Mouse (Mus musculus) left cerebral cortex, adult 2 months (tissue): ENCODE measurements around the gene Elovl5. TPM values are rescaled to one million over a fixed set of nuclear protein-coding genes. Genes with fewer than 3 reads are reported as not detected.
A peak's percentile ranks its signal among the peaks of the same experiment; 100 is the strongest.
"Not testable (repeated sequence)": the region's sequence is repeated elsewhere in the genome, so short reads cannot be mapped to it uniquely, and the experiment has no call there.

Source experiments
- DNase-seq, 2 experiments: peaks; one replicate each; pipeline ENCODE4 v3.0.0; 2021 to 2022; ENCODE audit warnings: low spot score in 2 of 2, mixed read lengths in 1 of 2; ENCODE audit errors: extremely low spot score in 1 of 2
- H3K27ac ChIP-seq: fragments of 200-600 bp; 2 replicates; pipeline ENCODE4 v1.8.1; 2022
- H3K4me3 ChIP-seq: fragments of 200-600 bp; 2 replicates; pipeline ENCODE4 v1.8.1; 2022
- CTCF ChIP-seq: fragments of 200-600 bp; IDR thresholded peaks from 2 replicates; pipeline ENCODE4 v1.8.1; 2022; ENCODE audit warnings: antibody characterized with exemption, mild to moderate bottlenecking, moderate library complexity
- intact Hi-C: fragments of 180-260 bp; cut with DNase I; formaldehyde crosslinking; loops from one replicate; pipeline ENCODE4 v1.15.1; 2025
- total RNA-seq, 2 experiments: library from RNA; stranded (reverse); gene quantifications; 2 replicates each; pipeline ENCODE4 v1.2.3; 2021

Elovl5 gene
- total RNA-seq, 2 experiments from 2014 or later: 60.4 to 62.7 TPM

GRCm38 (mm10) chr9:77989626-77990025 lies 72.5 kb downstream of the Elovl5 start:
- intact Hi-C loops: no loop called here
- Histone ChIP-seq H3K4me3 (no peak overlapping the region), H3K27ac (no peak overlapping the region)
- no peak for DNase-seq
- no peak for TF ChIP-seq CTCF

GRCm38 (mm10) chr9:77990278-77990677 lies 73.1 kb downstream of the Elovl5 start:
- no peak for TF ChIP-seq CTCF
- intact Hi-C loops: no loop called here
- no peak overlapping the region for H3K4me3 ChIP-seq

GRCm38 (mm10) chr9:77991650-77992049 lies 74.5 kb downstream of the Elovl5 start:
- intact Hi-C loops: no loop called here
- Histone ChIP-seq H3K4me3 (no peak overlapping the region), H3K27ac (no peak overlapping the region)
- TF ChIP-seq CTCF: no peak
- DNase-seq: peak; percentile 26

More at GRCm38 (mm10) chr9:77990278-77990677, 73.1 kb downstream of the Elovl5 start:
- no peak for DNase-seq
- no peak overlapping the region for H3K27ac ChIP-seq

- intact Hi-C loops: no loop called here
- Histone ChIP-seq H3K4me3 (no peak overlapping the region), H3K27ac (no peak overlapping the region)
- no peak for DNase-seq
- TF ChIP-seq CTCF: no peak
These were observed 75.1 kb downstream of the Elovl5 start for GRCm38 (mm10) chr9:77992276-77992675.

DNA sequence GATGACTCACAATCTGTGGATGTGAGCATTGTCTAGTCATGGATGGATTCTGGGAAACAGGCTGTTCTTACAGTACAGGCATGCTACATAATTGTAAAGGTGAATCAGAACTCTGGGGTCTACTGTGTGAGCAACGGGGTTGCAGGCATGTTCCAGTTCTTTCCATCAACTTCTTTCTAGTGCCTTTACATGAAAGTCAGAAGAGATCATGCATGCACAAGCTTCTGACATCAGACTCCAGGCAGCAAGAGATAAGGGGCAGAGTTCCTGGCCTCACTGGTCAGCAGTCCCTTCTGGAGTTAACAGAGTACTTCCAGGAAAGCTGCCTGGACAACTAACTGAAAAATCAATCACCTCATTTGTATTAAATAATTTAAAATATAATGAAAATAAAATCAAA lies 75.9 kb downstream of the Elovl5 start:
- TF ChIP-seq CTCF: no peak
- no peak overlapping the region for H3K4me3 ChIP-seq
- intact Hi-C loops: no loop called here
- no peak overlapping the region for H3K27ac ChIP-seq
- DNase-seq: no peak

DNA sequence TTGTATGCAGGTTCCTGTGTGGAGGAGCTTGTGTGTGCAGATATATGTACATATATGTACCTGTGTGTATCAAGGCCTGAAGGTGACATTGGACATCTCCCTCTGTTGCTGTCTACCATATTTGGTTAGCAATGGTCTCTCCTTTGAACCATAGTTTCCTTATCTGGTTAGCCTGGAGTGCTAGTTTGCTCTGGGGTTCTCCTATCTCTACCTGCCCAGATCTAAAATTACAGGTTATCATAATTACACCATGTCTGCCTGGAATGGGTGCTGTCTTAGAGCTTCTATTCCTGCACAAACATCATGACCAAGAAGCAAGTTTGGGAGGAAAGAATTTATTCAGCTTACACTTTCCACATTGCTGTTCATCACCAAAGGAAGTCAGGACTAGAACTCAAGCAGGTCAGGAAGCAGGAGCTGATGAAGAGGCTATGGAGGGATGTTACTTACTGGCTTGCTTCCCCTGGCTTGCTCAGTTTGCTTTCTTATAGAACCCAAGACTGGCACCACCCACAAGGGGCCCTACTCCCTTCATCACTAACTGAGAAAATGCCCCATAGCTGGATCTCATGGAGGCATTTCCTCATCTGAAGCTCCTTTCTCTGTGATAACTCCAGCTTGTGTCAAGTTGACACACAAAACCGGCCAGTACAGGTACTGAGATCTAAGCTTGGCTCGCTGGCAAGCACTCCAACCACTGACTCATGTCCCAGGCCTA lies 76.5 kb downstream of the Elovl5 start:
- DNase-seq, H3K4me3 ChIP-seq, intact Hi-C loops, H3K27ac ChIP-seq: not testable (repeated sequence)

DNA sequence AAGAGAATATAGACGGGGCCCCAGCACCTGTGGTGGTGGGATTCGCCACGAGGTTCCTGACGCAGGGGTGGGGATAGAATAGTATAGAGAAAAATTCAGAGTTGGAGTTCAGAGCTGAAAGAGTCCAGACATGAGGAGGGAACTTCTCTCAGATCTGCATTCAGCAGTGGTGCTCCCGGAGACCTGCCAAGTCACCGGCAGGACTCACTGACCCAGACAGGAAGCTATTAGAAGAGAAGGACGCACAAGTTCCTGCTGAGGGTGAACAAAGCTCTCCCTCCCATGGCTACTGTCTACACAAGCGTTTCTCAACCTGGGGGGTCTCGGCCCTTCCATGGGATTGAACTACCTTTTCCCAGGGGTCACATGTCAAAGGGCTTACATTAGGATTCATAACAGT lies 78.1 kb downstream of the Elovl5 start:
- H3K4me3 ChIP-seq: no peak overlapping the region
- no peak for TF ChIP-seq CTCF
- DNase-seq: no peak
- intact Hi-C loops: no loop called here
- H3K27ac ChIP-seq: no peak overlapping the region

GRCm38 (mm10) chr9:78000586-78001500 lies 83.7 kb downstream of the Elovl5 start:
- no peak for TF ChIP-seq CTCF
- Histone ChIP-seq H3K27ac (no peak overlapping the region), H3K4me3 (no peak overlapping the region)
- DNase-seq: no peak
- intact Hi-C loops: no loop called here

- no peak for TF ChIP-seq CTCF
- DNase-seq: no peak
- intact Hi-C loops: no loop called here
These were observed 86.1 kb downstream of the Elovl5 start for GRCm38 (mm10) chr9:78003278-78003677.

GRCm38 (mm10) chr9:78005481-78005880 lies 88.3 kb downstream of the Elovl5 start:
- Histone ChIP-seq H3K4me3 (no peak overlapping the region), H3K27ac (no peak overlapping the region)
- DNase-seq: no peak
- intact Hi-C loops: no loop called here
- peak; percentile 43 for TF ChIP-seq CTCF

More at GRCm38 (mm10) chr9:78003278-78003677, 86.1 kb downstream of the Elovl5 start:
- no peak overlapping the region for H3K27ac ChIP-seq
- H3K4me3 ChIP-seq: no peak overlapping the region

DNA sequence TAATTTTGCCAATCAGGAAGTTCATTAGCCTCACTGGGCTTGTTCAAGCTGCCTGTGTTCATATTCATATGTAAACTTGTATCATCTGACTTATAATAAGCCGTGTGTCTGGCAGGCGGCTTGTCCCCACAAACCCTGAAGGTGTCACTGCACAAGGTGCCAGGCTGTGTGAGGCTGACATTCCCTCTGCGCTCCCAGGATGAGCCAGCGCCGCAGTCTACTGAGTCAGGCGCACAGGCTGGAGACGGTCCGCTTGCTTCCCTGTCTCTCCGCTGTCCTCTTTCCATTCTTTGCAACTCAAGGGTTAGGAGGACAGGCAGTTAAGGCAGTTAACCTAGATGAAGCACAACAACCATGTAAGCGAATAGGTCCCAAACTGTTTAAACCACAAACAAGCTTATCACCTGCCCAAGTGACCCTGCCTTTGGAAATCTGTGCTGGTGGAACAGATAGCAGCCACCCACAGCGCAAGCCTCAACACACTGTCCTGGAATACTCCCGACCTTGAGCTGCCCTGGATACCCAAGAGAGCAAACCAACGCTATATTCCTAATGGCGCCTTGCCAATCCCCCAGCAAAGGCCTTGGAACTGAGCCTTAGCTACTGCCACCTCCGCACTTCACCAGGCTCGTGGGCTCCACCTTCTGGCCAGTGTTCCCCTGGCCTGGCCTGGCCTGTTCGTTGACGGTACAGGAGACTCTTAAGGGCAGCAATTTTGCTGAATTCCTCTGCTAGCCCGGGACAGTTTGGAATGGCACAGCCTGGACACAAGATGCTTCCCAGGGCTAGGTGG lies 89.2 kb downstream of the Elovl5 start:
- intact Hi-C loops: loop anchor here (1.0 to 2.0 kb wide), 2 partner anchors 90 to 200 kb away; partner anchors contain the start of gene Elovl5
- peak; percentile 64 to 71 for DNase-seq
- no peak overlapping the region for H3K4me3 ChIP-seq
- TF ChIP-seq CTCF: peak; percentile 84
- no peak overlapping the region for H3K27ac ChIP-seq
